Mouse (Mus musculus): ENCODE measurements around the gene Cers4. TPM values are rescaled to one million over a fixed set of nuclear protein-coding genes. Genes with fewer than 3 reads are reported as not detected.

Gene Cers4
- total and polyA plus RNA-seq, 3 experiments = 7.2 to 10.1 TPM; not detected in 1

GRCm38 (mm10) chr8:4483330-4483729 lies 9.5 kb upstream of the Cers4 start:
- no peaks in the 10 kb centered on the region for H3K36me3 ChIP-seq (ENCODE audit: control insufficient read depth in 1 of 2, insufficient read depth in 2 of 2, low read length in 2 of 2)
- no peaks in the 10 kb centered on the region for H3K9me3 ChIP-seq (replicated peaks; ENCODE audit: insufficient read depth, low read length)
- H3K4me3 ChIP-seq (ENCODE audit: control insufficient read depth in 1 of 2, insufficient read depth in 1 of 2, low read depth in 2 of 2, low read length in 2 of 2) = no peak overlapping the region
- no peaks in the 10 kb centered on the region for H3K79me2 ChIP-seq (ENCODE audit: control insufficient read depth, insufficient read depth, low read length, poor library complexity)
- H3K27ac ChIP-seq (ENCODE audit: control insufficient read depth, low read depth, low read length) = no peak overlapping the region
- no peaks in the 10 kb centered on the region for H3K4me1 ChIP-seq (ENCODE audit: control insufficient read depth in 1 of 2, insufficient read depth in 2 of 2, low read length in 2 of 2)
- no peaks in the 10 kb centered on the region for H3K27me3 ChIP-seq (ENCODE audit: control insufficient read depth in 1 of 2, insufficient read depth in 2 of 2, low read length in 2 of 2)
- TF ChIP-seq KAT2A (conservative IDR thresholded peaks at IDR 0.05; ENCODE audit: low read depth, low read length) (no peak), CHD2 (IDR thresholded peaks at IDR 0.05; ENCODE audit: low read length) (no peak), EP300 (IDR thresholded peaks at IDR 0.05; ENCODE audit: low read depth in 1 of 2, low read length in 2 of 2) (no peak), ZNF384 (IDR thresholded peaks at IDR 0.05; ENCODE audit: low read depth, low read length) (no peak), SMC3 (IDR thresholded peaks at IDR 0.05; ENCODE audit: low read depth, low read length) (no peak), MXI1 (IDR thresholded peaks at IDR 0.05; ENCODE audit: low read depth, low read length) (no peak), TBP (IDR thresholded peaks at IDR 0.05; ENCODE audit: low read depth, low read length) (no peak), NRF1 (IDR thresholded peaks at IDR 0.05; ENCODE audit: insufficient read depth, low read depth, low read length, poor library complexity, severe bottlenecking) (no peak), MAFK (IDR thresholded peaks at IDR 0.05; ENCODE audit: borderline replicate concordance, low read depth, low read length) (no peak), POLR2AphosphoS2 (IDR thresholded peaks at IDR 0.05; ENCODE audit: low read length) (no peak), ETS1 (IDR thresholded peaks at IDR 0.05; ENCODE audit: low read depth, low read length) (no peak), GATA1 (IDR thresholded peaks at IDR 0.05; ENCODE audit: low read depth, low read length) (no peak), MAX (IDR thresholded peaks at IDR 0.05; ENCODE audit: low read length) (no peak)
- no peak overlapping the region for H3K9ac ChIP-seq (ENCODE audit: control insufficient read depth, low read depth, low read length, poor library complexity, severe bottlenecking)
- DNase-seq (ENCODE audit: low read depth, low spot score) = no peak

GRCm38 (mm10) chr8:4493686-4494440 lies 1.0 kb downstream of the Cers4 start:
- peak; percentile 54 for DNase-seq (ENCODE audit: low read depth, low spot score)
- H3K79me2 ChIP-seq (ENCODE audit: control insufficient read depth, insufficient read depth, low read length, poor library complexity) = 0 out of 2 replicates have a peak, but pooled peaks cover 3% of the 10 kb centered on the region
- H3K4me1 ChIP-seq (ENCODE audit: control insufficient read depth in 1 of 2, insufficient read depth in 2 of 2, low read length in 2 of 2) = peaks cover 0 to 13% of the 10 kb centered on the region in 2 experiments; a peak in 2 of 4 replicates
- peaks cover 0 to 9% of the 10 kb centered on the region in 2 experiments; a peak in 2 of 4 replicates for H3K36me3 ChIP-seq (ENCODE audit: control insufficient read depth in 1 of 2, insufficient read depth in 2 of 2, low read length in 2 of 2)
- peak overlapping the region; percentile 35; the same call in 1 of the 2 replicates for H3K27ac ChIP-seq (ENCODE audit: control insufficient read depth, low read depth, low read length)
- H3K9me3 ChIP-seq (replicated peaks; ENCODE audit: insufficient read depth, low read length) = no peaks in the 10 kb centered on the region
- H3K4me3 ChIP-seq (ENCODE audit: control insufficient read depth in 1 of 2, insufficient read depth in 1 of 2, low read depth in 2 of 2, low read length in 2 of 2) = peak overlapping the region; percentile 85 to 94
- TF ChIP-seq ZC3H11A (IDR thresholded peaks at IDR 0.05; ENCODE audit: low read depth, low read length) (no peak), POLR2A (IDR thresholded peaks at IDR 0.05; ENCODE audit: control insufficient read depth in 1 of 2, insufficient read depth in 1 of 2, low read depth in 1 of 2, low read length in 2 of 2, poor library complexity in 1 of 2) (0 out of 4 replicates have a peak, but pooled peaks of 1 of the 2 experiments have one; percentile 3)
- H3K9ac ChIP-seq (ENCODE audit: control insufficient read depth, low read depth, low read length, poor library complexity, severe bottlenecking) = peak overlapping the region; percentile 77
- no peaks in the 10 kb centered on the region for H3K27me3 ChIP-seq (ENCODE audit: control insufficient read depth in 1 of 2, insufficient read depth in 2 of 2, low read length in 2 of 2)

All from MEL (cell line).